Mouse (Mus musculus): Measurements from ENCODE around the gene Ptchd4.

GRCm38 (mm10) chr17:42363085-42363710 lies 47.5 kb downstream of the Ptchd4 start:
- TF ChIP-seq POLR2A (IDR thresholded peaks at IDR 0.05; ENCODE audit: extremely low read depth, insufficient read depth, low read length) (no peak), CTCF (IDR thresholded peaks at IDR 0.05; ENCODE audit: extremely low read depth, insufficient read depth, low read length) (no peak)
